Mouse (Mus musculus) ES-Bruce4 (cell line): Measurements from ENCODE around the gene Tsc22d4. TPM values are rescaled to one million over a fixed set of nuclear protein-coding genes. Genes with fewer than 3 reads are reported as not detected.

Experiments used
- H3K27ac ChIP-seq: 2 replicates; pipeline ENCODE4 v1.5.1; 2012; ENCODE audit warnings: low read length, inconsistent platforms; ENCODE audit not compliant: insufficient read depth
- H3K27me3 ChIP-seq: 2 replicates; pipeline ENCODE4 v1.6.1; 2012; ENCODE audit warnings: mild to moderate bottlenecking, low read length, inconsistent platforms; ENCODE audit not compliant: control insufficient read depth, poor library complexity, insufficient read depth, severe bottlenecking
- H3K36me3 ChIP-seq: 2 replicates; pipeline ENCODE4 v1.6.1; 2012; ENCODE audit warnings: inconsistent platforms, mild to moderate bottlenecking, low read length, moderate library complexity; ENCODE audit not compliant: control insufficient read depth, poor library complexity, insufficient read depth, severe bottlenecking
- H3K4me1 ChIP-seq: one replicate; pipeline ENCODE4 v1.8.1; 2011; ENCODE audit warnings: low read length; ENCODE audit not compliant: control insufficient read depth, insufficient read depth
- H3K4me3 ChIP-seq: 2 replicates; pipeline ENCODE4 v1.5.1; 2011; ENCODE audit warnings: low read depth, mild to moderate bottlenecking, low read length
- H3K9ac ChIP-seq: 2 replicates; pipeline ENCODE4 v1.6.1; 2012; ENCODE audit warnings: low read depth, mild to moderate bottlenecking, inconsistent platforms; ENCODE audit not compliant: poor library complexity, severe bottlenecking
- H3K9me3 ChIP-seq: replicated peaks from 2 replicates; pipeline ENCODE4 v1.6.1; 2012; ENCODE audit warnings: mild to moderate bottlenecking, low read length, inconsistent platforms; ENCODE audit not compliant: control insufficient read depth, poor library complexity, insufficient read depth, severe bottlenecking
- CTCF ChIP-seq: IDR thresholded peaks from one replicate; pipeline ENCODE4 v1.8.1; 2011; ENCODE audit warnings: low read depth, low read length
- EP300 ChIP-seq: IDR thresholded peaks from 2 replicates; pipeline ENCODE4 v1.6.1; 2011; ENCODE audit warnings: low read depth, low read length; ENCODE audit not compliant: insufficient read depth
- POLR2A ChIP-seq: IDR thresholded peaks from one replicate; pipeline ENCODE4 v1.8.1; 2011; ENCODE audit warnings: low read length; ENCODE audit not compliant: insufficient read depth
- polyA plus RNA-seq: library from polyadenylated mRNA; stranded (reverse); fragments of >200 nt; gene quantifications from 2 replicates; pipeline ENCODE4 v1.2.4, GENCODE M21; 2011; ENCODE audit warnings: low read depth; ENCODE audit not compliant: missing spikeins, insufficient read depth, insufficient read length

The Tsc22d4 gene
- polyA plus RNA-seq, 1 experiment: 47.7 TPM

DNA sequence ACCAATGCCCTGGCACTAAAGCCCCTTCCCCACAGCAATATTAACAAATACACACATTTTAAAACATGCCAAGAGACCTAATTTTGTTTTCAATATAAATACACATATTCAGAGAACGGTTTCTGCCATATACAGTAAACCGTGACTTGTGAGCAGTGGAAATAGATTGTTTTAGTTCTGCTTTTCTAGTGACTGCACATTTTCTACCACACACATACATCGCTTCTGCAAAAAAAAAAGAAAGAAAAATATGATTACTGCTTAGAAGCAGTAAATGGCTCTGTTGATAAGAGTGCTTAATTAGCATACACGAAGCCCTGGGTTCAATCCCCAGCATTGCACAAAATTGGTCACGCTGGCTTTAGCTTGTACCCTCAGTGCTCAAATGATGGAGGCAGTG, 21.7 kb upstream of the Tsc22d4 start:
- TF ChIP-seq CTCF: no peak
- TF ChIP-seq EP300: no peak
- TF ChIP-seq POLR2A: no peak
- Histone ChIP-seq H3K9me3 (no peaks in the 10 kb centered on the region), H3K27ac (no peak overlapping the region), H3K27me3 (no peaks in the 10 kb centered on the region), H3K9ac (no peak overlapping the region), H3K36me3 (no peaks in the 10 kb centered on the region), H3K4me1 (peaks cover 3% of the 10 kb centered on the region), H3K4me3 (no peak overlapping the region)

DNA sequence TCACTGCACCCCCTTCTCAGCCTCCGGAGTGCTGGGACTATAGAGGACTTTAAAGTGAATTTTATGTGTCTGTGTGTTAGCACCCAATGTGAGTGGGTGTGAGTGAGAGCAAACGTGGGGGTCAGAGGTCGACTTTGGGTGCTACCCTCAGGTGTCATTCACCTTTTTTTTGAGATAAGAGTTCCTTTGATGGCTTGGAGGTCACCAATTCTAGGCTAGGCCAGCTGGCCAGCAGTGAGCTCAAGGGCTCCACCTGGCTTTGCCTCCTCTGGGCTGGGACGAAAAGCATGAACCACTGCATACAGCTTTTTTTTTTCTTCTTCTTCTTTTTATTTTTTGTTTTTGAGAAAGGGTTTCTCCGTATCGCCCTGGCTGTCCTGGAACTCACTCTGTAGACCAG, 18.8 kb upstream of the Tsc22d4 start:
- Histone ChIP-seq H3K4me3 (no peak overlapping the region), H3K4me1 (no peaks in the 10 kb centered on the region), H3K36me3 (no peaks in the 10 kb centered on the region), H3K27ac (no peak overlapping the region), H3K9me3 (no peaks in the 10 kb centered on the region), H3K27me3 (no peaks in the 10 kb centered on the region), H3K9ac (no peak overlapping the region)
- TF ChIP-seq POLR2A: no peak
- no peak for TF ChIP-seq EP300
- TF ChIP-seq CTCF: peak; percentile 24

DNA sequence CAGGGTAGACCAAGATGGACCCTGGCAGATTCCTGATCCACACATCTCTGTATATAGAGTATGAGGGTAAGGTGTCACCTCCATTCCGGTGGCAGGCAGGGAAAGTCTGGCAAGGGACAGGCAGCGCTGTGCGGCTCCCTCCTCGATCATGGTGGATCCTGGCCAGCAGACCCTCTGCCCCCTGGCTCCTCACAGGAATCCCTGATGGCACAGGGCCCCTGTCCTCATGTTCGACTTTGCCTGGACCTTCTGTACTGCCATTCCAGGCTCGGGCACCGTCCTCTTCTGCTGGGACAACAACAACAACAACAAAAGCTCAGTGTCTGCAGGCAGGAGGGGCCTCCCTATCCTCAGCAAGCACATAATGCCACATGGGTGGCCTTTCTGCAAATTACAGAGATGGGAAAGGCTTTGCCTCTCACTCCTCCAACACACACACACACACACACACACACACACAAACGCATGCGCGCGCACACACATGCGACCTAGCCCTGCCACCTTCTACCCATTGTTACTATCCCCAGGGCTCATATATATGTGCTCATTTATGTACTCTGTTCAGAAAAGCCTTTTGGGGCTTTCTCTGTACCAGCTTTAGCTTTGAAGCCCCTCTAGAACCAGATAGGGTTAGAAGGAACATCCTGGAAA, 11.8 kb upstream of the Tsc22d4 start:
- Histone ChIP-seq H3K9ac (no peak overlapping the region), H3K9me3 (no peaks in the 10 kb centered on the region), H3K27me3 (no peaks in the 10 kb centered on the region), H3K4me1 (peaks cover 6% of the 10 kb centered on the region), H3K36me3 (no peaks in the 10 kb centered on the region), H3K27ac (no peak overlapping the region), H3K4me3 (no peak overlapping the region)
- TF ChIP-seq POLR2A (no peak), EP300 (no peak)

DNA sequence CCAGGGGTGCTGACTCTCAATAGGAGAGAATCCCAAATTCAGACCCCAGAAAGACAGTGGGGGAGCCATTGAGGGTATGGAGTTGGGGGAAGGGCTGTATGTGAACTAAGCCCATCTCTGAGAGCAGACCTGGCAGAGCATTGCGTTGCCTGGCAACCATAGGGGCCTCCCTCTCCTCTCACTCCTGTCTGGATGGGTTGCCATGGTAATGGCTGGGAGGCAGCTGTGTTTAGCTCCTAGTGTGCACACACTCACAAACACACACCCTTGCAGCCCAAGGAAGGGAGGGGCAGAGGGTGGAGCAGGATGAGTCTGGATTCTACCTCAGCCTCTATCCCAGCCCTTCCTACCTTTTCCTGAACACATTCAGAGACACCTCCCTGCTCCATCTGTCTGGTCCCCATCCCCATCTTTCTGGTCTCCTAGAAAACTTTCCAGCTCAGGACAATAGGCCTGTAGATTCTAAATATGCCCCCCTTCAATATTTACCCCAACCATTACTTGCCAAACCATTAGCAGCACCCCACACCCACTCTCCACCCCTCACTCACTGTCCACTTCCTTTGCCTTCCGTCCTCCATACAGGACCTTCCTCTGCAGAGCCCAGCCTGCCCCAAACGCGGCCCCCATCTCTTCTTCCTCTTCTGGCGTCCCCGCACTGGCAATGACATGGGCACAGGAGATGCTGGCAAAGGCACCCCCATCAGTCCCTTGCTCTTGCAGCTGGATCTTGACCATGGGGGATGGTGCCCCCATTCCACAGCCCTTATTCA, 11.1 kb upstream of the Tsc22d4 start:
- no peak overlapping the region for H3K27ac ChIP-seq
- no peak for TF ChIP-seq EP300
- TF ChIP-seq CTCF: no peak
- TF ChIP-seq POLR2A: no peak
- no peaks in the 10 kb centered on the region for H3K27me3 ChIP-seq
- H3K9me3 ChIP-seq: no peaks in the 10 kb centered on the region
- H3K4me1 ChIP-seq: peaks cover 6% of the 10 kb centered on the region
- H3K36me3 ChIP-seq: no peaks in the 10 kb centered on the region
- no peak overlapping the region for H3K9ac ChIP-seq
- H3K4me3 ChIP-seq: no peak overlapping the region

DNA sequence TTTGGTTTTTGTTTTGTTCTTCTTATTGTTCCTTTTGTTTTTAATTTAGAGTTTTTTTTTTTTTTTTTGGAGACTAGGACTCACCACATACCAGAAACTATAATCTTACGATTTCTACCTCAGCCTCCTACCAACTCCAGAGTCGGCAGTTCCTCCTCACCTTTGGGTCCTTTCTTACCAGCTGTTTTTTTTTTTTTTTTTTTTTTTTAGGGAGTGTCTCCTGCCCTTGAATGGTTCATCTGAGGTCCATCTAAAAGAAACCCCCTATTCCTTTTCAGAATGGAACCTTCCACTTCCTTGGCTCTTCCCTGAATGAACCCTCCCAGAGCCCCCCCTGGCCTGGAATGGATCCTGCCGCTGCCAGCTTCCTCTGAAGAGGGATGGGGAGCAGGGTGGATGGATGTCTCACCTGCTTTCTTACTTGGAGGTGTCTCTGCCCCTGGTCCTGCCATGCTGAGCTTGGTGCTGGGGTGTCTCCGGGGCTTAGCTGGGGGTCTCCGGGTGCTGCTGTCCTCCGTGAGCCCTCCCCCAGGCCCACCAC, 8.1 kb upstream of the Tsc22d4 start:
- Histone ChIP-seq H3K4me3 (no peak overlapping the region), H3K4me1 (peaks cover 6% of the 10 kb centered on the region), H3K27me3 (no peaks in the 10 kb centered on the region), H3K27ac (no peak overlapping the region), H3K36me3 (no peaks in the 10 kb centered on the region), H3K9me3 (no peaks in the 10 kb centered on the region), H3K9ac (no peak overlapping the region)
- no peak for TF ChIP-seq EP300
- no peak for TF ChIP-seq POLR2A
- no peak for TF ChIP-seq CTCF

DNA sequence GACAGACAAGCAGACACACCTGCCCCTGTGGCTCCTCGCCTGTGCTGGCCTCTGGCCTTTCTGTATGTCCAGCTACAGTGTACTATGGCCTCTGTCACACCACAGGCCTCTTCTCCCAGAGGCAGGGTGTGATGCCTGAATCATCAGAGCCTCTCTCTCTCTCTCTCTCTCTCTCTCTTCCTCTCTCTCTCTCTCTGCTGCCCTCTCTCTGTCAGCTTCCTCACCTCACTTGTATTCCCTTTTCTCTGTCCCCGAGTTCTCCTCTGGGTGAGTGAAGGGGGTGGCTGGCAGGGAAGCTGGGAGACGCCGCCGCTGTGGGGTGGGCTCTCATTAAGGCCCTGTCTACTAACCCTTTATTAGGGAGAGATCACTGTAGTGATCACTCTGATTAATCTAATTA, 7.0 kb upstream of the Tsc22d4 start:
- Histone ChIP-seq H3K4me1 (peaks cover 6% of the 10 kb centered on the region), H3K9ac (no peak overlapping the region), H3K4me3 (no peak overlapping the region), H3K27ac (no peak overlapping the region), H3K36me3 (no peaks in the 10 kb centered on the region), H3K27me3 (no peaks in the 10 kb centered on the region), H3K9me3 (no peaks in the 10 kb centered on the region)
- no peak for TF ChIP-seq CTCF
- TF ChIP-seq POLR2A: no peak
- no peak for TF ChIP-seq EP300
